Mouse (Mus musculus) neural tube, embryonic 14.5 days (tissue): Measurements from ENCODE around the gene Lmna. TPM values are rescaled to one million over a fixed set of nuclear protein-coding genes. Genes with fewer than 3 reads are reported as not detected.

Experiments used
- ATAC-seq: fragments of 200-750 bp; cut with Nextera tagmentation; 2 replicates; pipeline ENCODE4 v1.8.0; 2017; ENCODE audit warnings: low read depth, mild to moderate bottlenecking, moderate TSS enrichment, moderate library complexity
- H3K27ac ChIP-seq: fragments of 300-500 bp; sonication (generic); 2 replicates; pipeline ENCODE4 v1.5.1; 2014; ENCODE audit warnings: low read depth, mild to moderate bottlenecking, control low read depth, low read length, moderate library complexity, mixed read lengths
- H3K27me3 ChIP-seq: fragments of 300-500 bp; sonication (generic); 2 replicates; pipeline ENCODE4 v1.6.1; 2014; ENCODE audit warnings: low read length; ENCODE audit not compliant: control insufficient read depth, insufficient read depth
- H3K36me3 ChIP-seq: fragments of 300-500 bp; sonication (generic); 2 replicates; pipeline ENCODE4 v1.6.1; 2014; ENCODE audit warnings: low read length, mixed read lengths; ENCODE audit not compliant: control insufficient read depth, insufficient read depth
- H3K4me1 ChIP-seq: fragments of 300-500 bp; sonication (generic); 2 replicates; pipeline ENCODE4 v1.6.1; 2014; ENCODE audit warnings: low read length; ENCODE audit not compliant: control insufficient read depth, insufficient read depth
- H3K4me2 ChIP-seq: fragments of 300-500 bp; sonication (generic); 2 replicates; pipeline ENCODE4 v1.6.1; 2014; ENCODE audit warnings: mild to moderate bottlenecking, low read depth, low read length, control low read depth
- H3K4me3 ChIP-seq: fragments of 300-500 bp; sonication (generic); 2 replicates; pipeline ENCODE4 v1.5.1; 2014; ENCODE audit warnings: low read depth, low read length, control low read depth, mixed read lengths
- H3K9ac ChIP-seq: fragments of 300-500 bp; sonication (generic); replicated peaks from 2 replicates; pipeline ENCODE4 v1.6.1; 2014; ENCODE audit warnings: low read depth, mild to moderate bottlenecking, control low read depth, low read length, mixed read lengths
- H3K9me3 ChIP-seq: fragments of 300-500 bp; sonication (generic); 2 replicates; pipeline ENCODE4 v1.6.1; 2016; ENCODE audit warnings: low read length; ENCODE audit not compliant: control insufficient read depth
- WGBS: fragments of 180-500 bp; shearing (Covaris S2); extraction: QIAGEN DNeasy Blood & Tissue Kit; methylation state at CpG from one replicate; pipeline ENCODE4 v1.1.7; 2014; 5-methylcytosine and 5-hydroxymethylcytosine counted together
- polyA plus RNA-seq: library from polyadenylated mRNA; unstranded; fragments of >200 nt; fragmentation: Nextera tagmentation; extraction: Ambion mirVana; gene quantifications from 2 replicates; pipeline ENCODE4 v1.2.1, GENCODE M21; 2014

Lmna gene
- polyA plus RNA-seq, 1 experiment from 2014 or later, result 41.0 TPM

DNA sequence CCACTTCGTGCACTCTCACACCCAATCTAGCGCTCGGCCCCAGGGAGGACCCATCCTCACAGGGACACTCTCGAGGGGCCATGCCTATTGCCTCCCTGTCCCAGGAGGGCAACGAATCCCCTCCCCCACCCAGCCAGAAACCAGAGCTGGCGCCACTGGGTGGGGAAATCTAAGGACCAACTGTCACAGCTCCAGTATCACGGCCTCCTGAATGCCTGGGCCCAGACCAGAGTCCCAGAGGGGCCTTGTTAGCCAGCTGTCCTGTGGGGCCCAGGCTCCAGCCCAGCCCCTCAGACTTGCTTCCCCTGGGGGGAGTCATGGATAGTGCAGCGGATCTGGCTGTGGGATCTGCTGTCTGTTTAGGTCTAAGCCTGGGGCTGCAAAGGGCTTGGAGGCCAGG is 17.8 kb upstream of the Lmna start:
- ATAC-seq, result no peak
- no peaks in the 10 kb centered on the region; the same call in 1 of the 2 replicates for H3K36me3 ChIP-seq
- H3K9me3 ChIP-seq, result no peaks in the 10 kb centered on the region
- peak overlapping the region; percentile 28; the same call in 1 of the 2 replicates for H3K27ac ChIP-seq
- WGBS, result 21% methylated on average over 8 of the region's 8 CpGs
- peak overlapping the region; percentile 13; the same call in 1 of the 2 replicates for H3K4me3 ChIP-seq
- peak overlapping the region; percentile 37 for H3K4me2 ChIP-seq
- H3K9ac ChIP-seq, result peak overlapping the region; percentile 37
- H3K4me1 ChIP-seq, result peaks cover 35% of the 10 kb centered on the region
- no peaks in the 10 kb centered on the region for H3K27me3 ChIP-seq

DNA sequence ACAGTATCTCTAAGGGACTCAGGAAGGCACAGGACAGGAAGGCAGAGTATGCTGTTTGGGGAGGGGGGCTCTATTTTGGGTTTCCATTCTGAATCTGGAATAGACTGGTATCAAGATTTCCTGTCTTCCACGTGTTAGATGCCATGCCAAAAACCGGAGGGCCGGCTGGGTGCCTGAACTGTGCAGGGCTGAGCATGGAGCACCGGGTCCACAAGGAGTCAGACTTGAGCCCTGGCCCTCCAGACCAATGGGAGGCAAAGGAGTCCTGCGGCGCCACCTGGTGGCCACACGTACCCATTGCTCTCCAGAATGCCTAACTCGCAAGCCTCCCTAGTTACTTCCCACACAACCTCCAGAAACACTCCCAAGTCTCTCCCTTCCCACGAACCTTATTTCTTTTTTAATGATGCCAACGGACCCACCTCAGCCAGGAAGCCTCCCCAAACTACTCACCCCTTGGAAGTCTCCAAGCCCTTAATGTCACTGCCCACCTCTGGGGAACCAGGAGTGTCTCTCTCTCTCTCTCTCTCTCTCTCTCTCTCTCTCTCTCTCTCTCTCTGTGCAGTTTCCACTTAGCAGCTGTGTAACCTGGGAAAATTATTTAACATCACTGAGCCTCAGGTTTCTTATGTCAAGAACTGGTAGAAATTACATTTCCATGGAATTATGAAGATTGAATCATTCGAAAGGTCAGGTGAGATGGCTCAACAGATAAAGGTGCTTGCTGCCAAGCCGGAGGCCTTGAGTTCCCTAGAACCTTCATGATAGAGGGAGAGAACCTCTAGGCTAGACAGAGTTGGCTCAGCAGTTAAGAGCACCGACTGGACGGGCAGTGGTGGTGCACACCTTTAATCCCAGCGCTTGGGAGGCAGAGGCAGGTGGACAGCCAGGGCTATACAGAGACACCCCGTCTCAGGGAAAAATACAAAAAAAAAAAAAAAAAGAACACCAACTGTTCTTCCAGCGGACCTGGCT is 16.7 kb upstream of the Lmna start:
- Histone ChIP-seq H3K4me2 (0 out of 2 replicates have a peak overlapping the region, but pooled peaks have one; percentile 19), H3K9me3 (no peaks in the 10 kb centered on the region), H3K36me3 (no peaks in the 10 kb centered on the region; the same call in 1 of the 2 replicates), H3K27ac (no peak overlapping the region), H3K27me3 (no peaks in the 10 kb centered on the region), H3K9ac (no peak overlapping the region), H3K4me1 (peaks cover 35% of the 10 kb centered on the region), H3K4me3 (no peak overlapping the region)
- 34% methylated on average over 17 of the region's 17 CpGs for WGBS
- peak; percentile 64 for ATAC-seq

DNA sequence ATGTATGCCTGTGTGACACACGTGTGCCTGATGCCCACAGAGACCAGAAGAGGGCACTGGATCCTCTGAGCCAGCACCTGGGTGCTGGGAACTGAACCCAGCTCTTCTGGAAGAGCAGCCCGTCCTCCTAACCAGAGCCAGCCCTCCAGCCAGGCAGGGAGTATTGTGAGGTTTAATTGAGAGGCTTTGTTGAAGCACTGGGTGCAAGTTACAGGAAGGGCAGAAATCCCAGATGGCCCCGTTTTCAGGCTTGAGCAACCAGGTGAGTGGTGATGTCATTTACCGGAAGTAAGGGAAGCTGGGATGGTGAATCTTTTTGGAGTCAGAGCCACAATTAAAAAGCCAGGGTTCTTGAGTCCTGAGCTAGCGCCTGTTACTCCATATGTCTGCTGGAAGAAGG is 15.3 kb upstream of the Lmna start:
- no peaks in the 10 kb centered on the region; the same call in 1 of the 2 replicates for H3K36me3 ChIP-seq
- no peak overlapping the region for H3K9ac ChIP-seq
- no peak overlapping the region for H3K4me3 ChIP-seq
- H3K27me3 ChIP-seq, result no peaks in the 10 kb centered on the region
- H3K4me1 ChIP-seq, result peaks cover 28% of the 10 kb centered on the region
- ATAC-seq, result no peak
- 94% methylated on average over 5 of the region's 5 CpGs for WGBS
- no peak overlapping the region for H3K27ac ChIP-seq
- H3K4me2 ChIP-seq, result no peak overlapping the region
- no peaks in the 10 kb centered on the region for H3K9me3 ChIP-seq

DNA sequence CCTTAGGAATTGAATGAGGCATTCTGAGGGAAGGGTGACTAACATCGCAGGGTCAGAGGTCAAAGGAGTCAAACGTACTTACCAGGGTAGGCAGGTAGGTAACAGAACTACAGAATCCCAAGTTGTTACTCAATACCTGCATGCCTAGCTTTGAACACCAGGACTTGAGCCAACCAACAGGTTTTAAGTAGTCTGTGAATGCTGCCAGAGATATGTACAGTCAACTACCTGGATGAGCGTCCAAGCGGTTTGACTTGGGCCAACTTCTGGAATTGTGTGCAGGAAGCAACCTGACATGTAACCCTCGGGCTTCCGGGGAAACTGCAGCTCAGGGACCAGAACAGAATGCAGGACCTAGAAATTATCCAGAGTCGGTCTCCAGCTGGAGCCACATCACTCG is 13.3 kb upstream of the Lmna start:
- no peak for ATAC-seq
- Histone ChIP-seq H3K4me3 (no peak overlapping the region), H3K27me3 (no peaks in the 10 kb centered on the region), H3K9ac (no peak overlapping the region), H3K9me3 (no peaks in the 10 kb centered on the region), H3K36me3 (no peaks in the 10 kb centered on the region; the same call in 1 of the 2 replicates), H3K4me1 (peaks cover 13% of the 10 kb centered on the region; the same call in 1 of the 2 replicates), H3K27ac (no peak overlapping the region), H3K4me2 (no peak overlapping the region)
- 85% methylated on average over 8 of the region's 8 CpGs for WGBS

DNA sequence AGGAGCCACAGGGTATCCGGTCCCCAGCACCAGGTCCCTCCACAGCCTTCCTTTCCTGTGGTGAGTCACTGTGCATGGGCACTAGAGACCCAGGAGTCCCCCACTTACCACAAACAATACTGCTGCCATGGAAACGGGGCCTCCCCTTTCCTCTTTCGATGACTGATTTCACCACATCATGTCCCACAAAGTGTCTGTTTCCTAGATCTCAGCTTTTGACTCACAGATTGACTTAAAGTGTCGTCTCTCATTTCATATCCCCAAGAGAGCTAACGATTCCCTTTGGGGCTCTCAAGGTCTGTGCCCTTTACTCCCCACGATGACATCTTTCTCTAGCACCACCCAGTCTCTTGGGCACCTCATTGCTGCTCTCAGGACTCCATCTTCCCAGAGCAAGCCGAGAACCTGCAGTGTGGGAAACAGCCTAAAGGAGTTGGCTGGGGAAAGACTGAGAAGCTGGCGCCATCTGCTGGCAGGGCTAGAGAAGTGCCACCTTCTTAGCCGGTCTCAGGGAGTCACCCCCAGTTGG is 12.1 kb upstream of the Lmna start:
- no peak overlapping the region for H3K4me3 ChIP-seq
- no peak overlapping the region for H3K4me2 ChIP-seq
- 29% methylated on average over 9 of the region's 9 CpGs for WGBS
- H3K9me3 ChIP-seq, result no peaks in the 10 kb centered on the region
- H3K9ac ChIP-seq, result no peak overlapping the region
- no peaks in the 10 kb centered on the region; the same call in 1 of the 2 replicates for H3K36me3 ChIP-seq
- no peaks in the 10 kb centered on the region for H3K27me3 ChIP-seq
- no peak for ATAC-seq
- no peak overlapping the region for H3K27ac ChIP-seq
- H3K4me1 ChIP-seq, result peaks cover 4% of the 10 kb centered on the region; the same call in 1 of the 2 replicates

DNA sequence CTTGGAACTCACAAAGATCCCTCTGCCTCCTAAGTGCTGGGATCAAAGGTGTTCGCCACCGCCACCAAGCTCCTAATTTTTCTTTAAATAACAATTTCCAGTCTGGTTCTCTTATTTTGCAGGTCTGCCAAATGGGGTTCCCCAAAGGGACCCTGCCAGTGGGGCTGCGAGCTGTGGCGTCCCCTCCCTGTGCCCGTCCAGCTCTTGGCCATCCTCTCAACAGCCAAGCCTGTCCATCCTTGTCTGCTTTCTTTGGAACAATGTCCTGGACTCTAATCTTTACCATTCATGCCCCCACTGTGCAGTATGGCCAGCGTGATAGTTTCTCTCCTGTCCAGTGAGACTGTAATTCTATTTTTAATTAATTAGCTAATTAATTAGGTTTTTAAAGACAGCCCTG is 11.4 kb upstream of the Lmna start:
- WGBS, result 89% methylated on average over 6 of the region's 6 CpGs
- no peak overlapping the region for H3K4me3 ChIP-seq
- no peak overlapping the region for H3K27ac ChIP-seq
- no peaks in the 10 kb centered on the region for H3K9me3 ChIP-seq
- H3K27me3 ChIP-seq, result no peaks in the 10 kb centered on the region
- H3K4me2 ChIP-seq, result no peak overlapping the region
- no peaks in the 10 kb centered on the region; the same call in 1 of the 2 replicates for H3K36me3 ChIP-seq
- no peak for ATAC-seq
- H3K4me1 ChIP-seq, result peaks cover 4% of the 10 kb centered on the region; the same call in 1 of the 2 replicates
- H3K9ac ChIP-seq, result no peak overlapping the region

DNA sequence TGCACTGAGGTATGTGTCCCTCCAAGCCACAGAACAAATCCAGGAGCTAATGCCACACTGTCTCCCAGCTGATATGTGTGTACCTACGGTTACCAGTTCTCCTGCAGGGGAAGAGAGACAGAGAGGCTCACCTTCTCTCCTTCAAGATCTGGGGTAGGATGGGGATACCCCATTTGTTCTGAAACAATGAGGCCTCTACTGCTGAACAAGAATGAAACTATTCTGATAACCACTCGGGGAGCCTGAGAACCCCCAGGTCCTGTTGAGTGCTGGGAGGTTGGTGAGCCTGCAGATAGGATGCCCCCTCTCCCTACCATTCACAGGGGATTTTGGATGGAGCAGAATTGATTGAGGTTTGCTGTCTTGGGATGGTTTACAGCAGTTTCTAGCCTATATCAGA is 10.3 kb upstream of the Lmna start:
- Histone ChIP-seq H3K36me3 (no peaks in the 10 kb centered on the region; the same call in 1 of the 2 replicates), H3K9ac (no peak overlapping the region), H3K4me1 (no peaks in the 10 kb centered on the region), H3K4me3 (no peak overlapping the region), H3K27ac (no peak overlapping the region), H3K27me3 (no peaks in the 10 kb centered on the region), H3K9me3 (no peaks in the 10 kb centered on the region), H3K4me2 (no peak overlapping the region)
- no peak for ATAC-seq
- 86% methylated on average over 2 of the region's 2 CpGs for WGBS

DNA sequence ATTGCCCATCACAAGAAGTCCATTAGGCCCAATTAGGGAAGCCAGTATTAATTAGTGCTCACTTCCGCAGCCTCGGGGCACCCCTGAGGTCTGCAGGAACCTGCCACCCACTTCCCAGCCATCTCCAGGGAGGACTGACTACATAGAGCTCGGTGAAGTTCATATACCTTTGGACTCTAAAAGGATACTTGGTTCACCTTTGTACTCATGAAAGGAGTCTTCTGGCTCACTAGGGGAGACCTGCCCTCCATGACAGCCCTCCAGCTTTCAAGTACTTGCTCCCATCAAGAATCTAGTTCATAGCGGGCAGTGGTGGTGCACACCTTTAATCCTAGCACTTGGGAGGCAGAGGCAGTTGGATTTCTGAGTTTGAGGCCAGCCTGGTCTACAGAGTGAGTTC is 8.7 kb upstream of the Lmna start:
- Histone ChIP-seq H3K9me3 (no peaks in the 10 kb centered on the region), H3K27ac (no peak overlapping the region), H3K27me3 (no peaks in the 10 kb centered on the region), H3K36me3 (no peaks in the 10 kb centered on the region; the same call in 1 of the 2 replicates), H3K9ac (no peak overlapping the region), H3K4me3 (no peak overlapping the region), H3K4me1 (no peaks in the 10 kb centered on the region), H3K4me2 (no peak overlapping the region)
- ATAC-seq, result no peak
- WGBS, result 73% methylated on average over 4 of the region's 4 CpGs

DNA sequence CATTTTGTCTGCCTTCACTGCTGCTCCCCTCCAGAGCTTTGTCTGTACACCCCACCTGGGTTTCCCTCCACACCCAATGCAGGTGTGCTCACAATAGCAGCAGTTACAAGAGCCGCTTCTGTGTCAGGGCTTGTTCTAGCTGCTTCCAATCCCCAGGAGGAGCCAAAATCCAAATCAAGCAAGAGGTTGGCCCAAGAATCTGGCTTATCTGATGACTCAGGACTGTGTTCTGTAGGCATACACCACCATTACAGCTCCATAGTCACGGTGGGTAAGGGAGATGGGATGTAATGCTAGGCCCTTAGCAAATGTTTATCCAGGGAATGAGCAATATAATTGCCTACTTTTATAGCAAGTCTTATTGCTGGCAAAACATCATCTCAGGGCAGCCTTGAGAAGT is 6.7 kb upstream of the Lmna start:
- H3K4me1 ChIP-seq, result 0 out of 2 replicates have a peak, but pooled peaks cover 9% of the 10 kb centered on the region
- no peak overlapping the region for H3K27ac ChIP-seq
- H3K4me2 ChIP-seq, result no peak overlapping the region
- no peak overlapping the region for H3K4me3 ChIP-seq
- H3K27me3 ChIP-seq, result no peaks in the 10 kb centered on the region
- no peak overlapping the region for H3K9ac ChIP-seq
- WGBS, result 90% methylated on average over 2 of the region's 2 CpGs
- H3K9me3 ChIP-seq, result no peaks in the 10 kb centered on the region
- no peaks in the 10 kb centered on the region for H3K36me3 ChIP-seq
- no peak for ATAC-seq
